Mouse (Mus musculus): ENCODE measurements around the gene Coq10b. TPM values are rescaled to one million over a fixed set of nuclear protein-coding genes. Genes with fewer than 3 reads are reported as not detected.

The Coq10b gene
- polyA plus RNA-seq, 2 experiments, result 12.2 to 19.1 TPM

DNA sequence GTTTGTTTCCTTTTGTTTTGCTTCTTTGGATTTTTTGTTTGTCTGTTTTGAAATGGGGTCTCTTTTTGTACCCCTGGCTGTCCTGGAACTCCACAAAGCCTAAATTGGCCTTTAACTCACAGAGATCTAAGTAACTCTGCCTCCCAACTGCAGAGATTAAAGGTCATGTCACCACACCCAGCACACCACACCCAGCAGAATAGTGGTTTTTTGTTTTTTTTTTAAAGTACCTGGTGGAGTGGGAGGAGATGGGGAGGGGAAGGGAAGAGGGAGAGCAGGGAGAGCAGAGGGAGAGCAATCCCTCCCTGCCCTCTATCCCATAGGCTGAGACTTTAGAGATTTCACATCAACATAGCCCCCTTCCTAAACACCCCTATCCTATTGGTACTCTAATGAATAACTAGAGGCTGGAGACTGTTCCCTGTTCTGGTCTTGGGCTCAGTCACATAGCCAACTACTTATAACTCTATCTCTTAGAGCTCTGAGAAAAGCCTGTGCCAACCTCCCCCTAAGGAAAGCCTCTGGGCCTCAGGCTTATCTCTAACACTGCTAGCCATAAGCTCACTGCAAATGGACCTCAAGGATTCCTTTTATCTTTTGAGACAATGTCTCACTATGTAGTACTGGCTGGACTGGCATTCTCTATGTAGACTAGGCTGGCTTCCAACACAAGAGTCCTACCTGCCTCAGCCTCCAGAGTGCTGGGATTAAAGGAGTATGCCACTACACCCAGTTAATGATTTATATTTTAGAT is 21.4 kb upstream of the Coq10b start:
- ATAC-seq (ENCODE audit: low FRiP score, low read depth) (no peak), DNase-seq (ENCODE audit: low spot score) (no peak)
- Histone ChIP-seq H3K27ac (replicated peaks; ENCODE audit: low read depth, low read length) (no peak overlapping the region), H3K36me3 (ENCODE audit: control insufficient read depth, insufficient read depth, low read length) (no peaks in the 10 kb centered on the region), H3K4me3 (replicated peaks; ENCODE audit: low read length) (no peak overlapping the region), H3K4me1 (ENCODE audit: control insufficient read depth, insufficient read depth, low read length) (no peaks in the 10 kb centered on the region), H3K9me3 (ENCODE audit: control insufficient read depth, low read length) (no peaks in the 10 kb centered on the region), H3K27me3 (ENCODE audit: control insufficient read depth, insufficient read depth, low read length) (no peaks in the 10 kb centered on the region), H3K9ac (ENCODE audit: low read depth, low read length, severe bottlenecking) (no peak overlapping the region), H3K4me2 (replicated peaks; ENCODE audit: low read depth, low read length, severe bottlenecking) (no peak overlapping the region)
- no peak for TF ChIP-seq POLR2A (IDR thresholded peaks at IDR 0.05; ENCODE audit: borderline replicate concordance, extremely low read depth, insufficient read depth, insufficient read length)

- ATAC-seq (ENCODE audit: low FRiP score, low read depth) (no peak), DNase-seq (ENCODE audit: low spot score) (no peak)
- no peaks in the 10 kb centered on the region for H3K4me1 ChIP-seq (ENCODE audit: control insufficient read depth, insufficient read depth, low read length)
- no peaks in the 10 kb centered on the region for H3K27me3 ChIP-seq (ENCODE audit: control insufficient read depth, insufficient read depth, low read length)
- 83% methylated on average over 1 of the region's 1 CpGs for WGBS
- H3K4me3 ChIP-seq (replicated peaks; ENCODE audit: low read length), result no peak overlapping the region
- 0 out of 2 replicates have a peak, but pooled peaks cover 4% of the 10 kb centered on the region for H3K9me3 ChIP-seq (ENCODE audit: control insufficient read depth, low read length)
- H3K36me3 ChIP-seq (ENCODE audit: control insufficient read depth, insufficient read depth, low read length), result no peaks in the 10 kb centered on the region
- no peak for TF ChIP-seq POLR2A (IDR thresholded peaks at IDR 0.05; ENCODE audit: borderline replicate concordance, extremely low read depth, insufficient read depth, insufficient read length)
- no peak overlapping the region for H3K4me2 ChIP-seq (replicated peaks; ENCODE audit: low read depth, low read length, severe bottlenecking)
- no peak overlapping the region for H3K9ac ChIP-seq (ENCODE audit: low read depth, low read length, severe bottlenecking)
- H3K27ac ChIP-seq (replicated peaks; ENCODE audit: low read depth, low read length), result no peak overlapping the region
These were observed 12.6 kb upstream of the Coq10b start for GRCm38 (mm10) chr1:55039944-55040343.

DNA sequence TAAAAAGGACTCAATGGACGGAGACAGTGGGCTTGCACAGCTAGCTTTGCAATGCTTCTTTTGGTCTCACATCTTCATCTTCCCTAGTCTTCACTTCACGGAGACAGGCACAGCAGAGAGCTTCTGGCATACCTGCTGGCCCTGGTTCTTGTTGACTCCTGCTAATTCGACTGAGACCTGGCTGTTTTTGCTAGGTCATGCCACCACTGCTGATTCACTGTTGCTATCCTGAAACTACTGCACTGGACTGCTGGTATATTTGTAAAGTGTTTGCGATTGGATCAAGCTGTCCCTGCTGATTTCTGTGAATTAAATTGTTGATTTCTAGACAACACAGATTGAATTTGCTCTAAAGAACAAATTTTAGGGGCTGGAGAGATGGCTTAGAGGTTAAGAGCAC is 10.9 kb upstream of the Coq10b start:
- Histone ChIP-seq H3K27me3 (ENCODE audit: control insufficient read depth, insufficient read depth, low read length) (no peaks in the 10 kb centered on the region), H3K4me2 (replicated peaks; ENCODE audit: low read depth, low read length, severe bottlenecking) (no peak overlapping the region), H3K4me1 (ENCODE audit: control insufficient read depth, insufficient read depth, low read length) (no peaks in the 10 kb centered on the region), H3K27ac (replicated peaks; ENCODE audit: low read depth, low read length) (no peak overlapping the region), H3K4me3 (replicated peaks; ENCODE audit: low read length) (no peak overlapping the region), H3K9ac (ENCODE audit: low read depth, low read length, severe bottlenecking) (no peak overlapping the region), H3K36me3 (ENCODE audit: control insufficient read depth, insufficient read depth, low read length) (no peaks in the 10 kb centered on the region), H3K9me3 (ENCODE audit: control insufficient read depth, low read length) (0 out of 2 replicates have a peak, but pooled peaks cover 4% of the 10 kb centered on the region)
- TF ChIP-seq POLR2A (IDR thresholded peaks at IDR 0.05; ENCODE audit: borderline replicate concordance, extremely low read depth, insufficient read depth, insufficient read length), result no peak
- DNase-seq (ENCODE audit: low spot score) (no peak), ATAC-seq (ENCODE audit: low FRiP score, low read depth) (no peak)
- WGBS, result 80% methylated on average over 4 of the region's 4 CpGs

DNA sequence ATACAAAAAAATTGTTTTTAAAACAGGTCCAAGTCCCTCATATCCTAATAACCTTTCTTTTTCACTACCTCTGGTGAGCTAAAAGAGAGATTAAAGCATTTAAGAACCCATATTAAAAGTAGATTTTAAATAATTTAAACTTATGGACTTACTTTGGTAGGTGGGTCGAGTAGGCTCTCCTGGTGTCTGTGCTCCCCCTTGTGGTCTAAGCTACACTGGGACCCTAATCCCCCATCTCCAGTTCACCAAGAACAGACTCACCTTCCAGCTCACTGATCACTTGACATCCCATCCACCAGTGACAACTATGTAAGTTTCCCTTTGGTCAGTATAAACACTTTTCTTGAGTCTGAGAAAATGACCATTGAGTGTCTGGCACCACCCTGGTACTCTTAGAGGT is 10.3 kb upstream of the Coq10b start:
- H3K9ac ChIP-seq (ENCODE audit: low read depth, low read length, severe bottlenecking), result no peak overlapping the region
- no peak overlapping the region for H3K27ac ChIP-seq (replicated peaks; ENCODE audit: low read depth, low read length)
- H3K4me1 ChIP-seq (ENCODE audit: control insufficient read depth, insufficient read depth, low read length), result no peaks in the 10 kb centered on the region
- 47% methylated on average over 1 of the region's 1 CpGs for WGBS
- H3K4me2 ChIP-seq (replicated peaks; ENCODE audit: low read depth, low read length, severe bottlenecking), result no peak overlapping the region
- 0 out of 2 replicates have a peak, but pooled peaks cover 4% of the 10 kb centered on the region for H3K9me3 ChIP-seq (ENCODE audit: control insufficient read depth, low read length)
- H3K4me3 ChIP-seq (replicated peaks; ENCODE audit: low read length), result no peak overlapping the region
- DNase-seq (ENCODE audit: low spot score) (no peak), ATAC-seq (ENCODE audit: low FRiP score, low read depth) (no peak)
- H3K36me3 ChIP-seq (ENCODE audit: control insufficient read depth, insufficient read depth, low read length), result no peaks in the 10 kb centered on the region
- no peaks in the 10 kb centered on the region for H3K27me3 ChIP-seq (ENCODE audit: control insufficient read depth, insufficient read depth, low read length)
- no peak for TF ChIP-seq POLR2A (IDR thresholded peaks at IDR 0.05; ENCODE audit: borderline replicate concordance, extremely low read depth, insufficient read depth, insufficient read length)

GRCm38 (mm10) chr1:55043164-55043563 is 9.4 kb upstream of the Coq10b start:
- DNase-seq (ENCODE audit: low spot score) (no peak), ATAC-seq (ENCODE audit: low FRiP score, low read depth) (no peak)
- Histone ChIP-seq H3K27ac (replicated peaks; ENCODE audit: low read depth, low read length) (no peak overlapping the region), H3K4me3 (replicated peaks; ENCODE audit: low read length) (no peak overlapping the region), H3K36me3 (ENCODE audit: control insufficient read depth, insufficient read depth, low read length) (no peaks in the 10 kb centered on the region), H3K9me3 (ENCODE audit: control insufficient read depth, low read length) (0 out of 2 replicates have a peak, but pooled peaks cover 4% of the 10 kb centered on the region), H3K9ac (ENCODE audit: low read depth, low read length, severe bottlenecking) (no peak overlapping the region), H3K4me2 (replicated peaks; ENCODE audit: low read depth, low read length, severe bottlenecking) (no peak overlapping the region), H3K27me3 (ENCODE audit: control insufficient read depth, insufficient read depth, low read length) (no peaks in the 10 kb centered on the region), H3K4me1 (ENCODE audit: control insufficient read depth, insufficient read depth, low read length) (no peaks in the 10 kb centered on the region)
- TF ChIP-seq POLR2A (IDR thresholded peaks at IDR 0.05; ENCODE audit: borderline replicate concordance, extremely low read depth, insufficient read depth, insufficient read length), result no peak
- 69% methylated on average over 3 of the region's 3 CpGs for WGBS

Data from limb, embryonic 14.5 days (tissue).